Mouse (Mus musculus): ENCODE measurements at regions not wholly inside any gene's neighbourhood (a gene's known extent, or its start where the extent isn't known, plus 50 kb on each side); places are given as distances from the start of the nearest gene placed in this dataset.

DNA sequence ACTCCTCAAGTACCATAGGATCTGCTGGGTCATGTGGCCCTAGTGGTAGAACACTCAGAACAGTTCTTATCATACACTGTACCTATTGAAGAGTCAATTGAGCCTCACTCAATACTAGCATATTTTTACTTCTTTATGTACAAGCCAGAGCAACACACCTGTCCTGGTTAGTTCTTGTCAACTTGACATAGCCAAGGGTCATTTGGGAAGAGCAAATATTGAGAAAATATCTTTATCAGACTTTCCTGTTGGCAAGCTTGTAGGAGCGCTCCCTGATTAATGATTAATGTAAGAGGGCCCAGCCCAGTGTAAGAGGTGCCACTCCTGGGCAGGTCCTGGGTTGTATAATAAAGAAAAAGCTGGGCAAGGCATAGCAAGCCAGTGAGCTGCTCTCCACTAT lies 142.3 kb upstream of the Tle4 start:
- no peak for TF ChIP-seq GATA1 (IDR thresholded peaks at IDR 0.05; ENCODE audit: borderline replicate concordance, low read length)
- no peak for TF ChIP-seq FLI1 (IDR thresholded peaks at IDR 0.05; ENCODE audit: low read length)

Data from megakaryocyte, embryonic 14.5 days (primary cell).